Mouse (Mus musculus) cortical plate, adult 2 months (tissue): ENCODE results near the gene Abhd12.

ENCODE experiments used
- CTCF ChIP-seq: fragments of 200-500 bp; IDR thresholded peaks from 2 replicates; pipeline ENCODE4 v1.5.1; 2011; ENCODE audit warnings: mild to moderate bottlenecking, control low read depth, low read length; ENCODE audit not compliant: insufficient read depth; ENCODE audit errors: extremely low read depth
- POLR2A ChIP-seq: fragments of 200-500 bp; IDR thresholded peaks from 2 replicates; pipeline ENCODE4 v1.6.1; 2011; ENCODE audit warnings: mild to moderate bottlenecking, low read length, control low read depth; ENCODE audit not compliant: insufficient read depth; ENCODE audit errors: extremely low read depth

DNA sequence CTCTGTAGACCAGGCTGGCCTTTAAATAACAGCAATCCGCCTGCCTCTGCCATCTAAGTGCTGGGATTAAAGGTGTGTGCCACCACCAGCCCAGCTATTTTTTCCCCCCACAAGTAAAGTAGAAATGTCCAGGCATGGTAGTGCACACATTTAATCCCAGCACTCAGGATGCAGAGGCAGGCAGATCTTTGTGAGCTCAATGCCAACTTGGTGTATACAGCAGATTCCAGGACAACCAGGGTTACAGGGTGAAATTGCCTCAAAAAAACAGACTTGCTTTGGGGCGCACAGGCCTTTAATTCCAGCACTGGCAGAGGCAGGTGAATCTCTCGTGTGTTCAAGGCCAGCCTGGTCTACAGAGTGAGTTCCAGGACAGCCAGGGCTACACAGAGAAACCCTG, 18.5 kb upstream of the Abhd12 start:
- TF ChIP-seq POLR2A: no peak
- TF ChIP-seq CTCF: no peak
